Mouse (Mus musculus): Measurements from ENCODE around the gene Cpne9.
"Not testable (repeated sequence)": the region's sequence is repeated elsewhere in the genome, so short reads cannot be mapped to it uniquely, and the experiment has no call there.

Cpne9 gene

DNA sequence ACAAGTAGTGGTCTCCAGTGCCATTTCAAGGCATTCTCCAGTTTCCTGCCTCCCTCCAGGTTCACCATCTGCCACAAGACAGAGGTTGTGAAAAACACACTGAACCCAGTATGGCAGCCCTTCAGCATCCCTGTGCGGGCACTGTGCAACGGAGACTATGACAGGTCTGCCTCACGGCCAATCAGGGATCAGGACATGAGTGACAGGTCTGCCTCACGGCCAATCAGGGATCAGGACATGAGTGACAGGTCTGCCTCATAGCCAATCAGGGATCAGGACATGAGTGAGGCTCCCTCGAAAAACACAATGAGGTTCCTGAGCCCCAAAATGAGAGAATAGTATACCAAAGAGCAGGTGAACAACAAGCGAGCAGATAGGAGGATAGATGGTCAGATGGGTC lies 8.2 kb downstream of the Cpne9 start:
- DNase-seq (ENCODE audit: low spot score in 2 of 2): no peak

DNA sequence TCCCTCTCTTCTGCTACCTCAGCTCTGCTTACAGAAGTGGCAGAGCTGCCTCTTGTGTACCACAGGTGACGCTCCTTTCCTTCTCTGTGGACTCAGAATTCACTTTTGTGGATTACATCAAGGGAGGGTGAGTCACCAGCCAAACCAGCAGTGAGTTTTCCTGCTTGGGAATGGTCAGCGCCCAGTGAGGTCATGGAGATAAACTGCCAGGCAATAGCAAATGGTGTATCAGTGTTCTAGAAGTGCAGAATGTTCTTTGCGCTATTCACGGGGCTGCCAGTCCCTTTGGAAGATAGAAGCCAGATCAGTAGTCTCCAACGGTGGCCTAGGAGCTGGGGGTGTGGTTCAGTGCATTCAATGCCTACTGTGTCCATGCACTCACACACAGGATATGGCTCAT lies 10.8 kb downstream of the Cpne9 start:
- no peak for DNase-seq (ENCODE audit: low spot score in 2 of 2)

DNA sequence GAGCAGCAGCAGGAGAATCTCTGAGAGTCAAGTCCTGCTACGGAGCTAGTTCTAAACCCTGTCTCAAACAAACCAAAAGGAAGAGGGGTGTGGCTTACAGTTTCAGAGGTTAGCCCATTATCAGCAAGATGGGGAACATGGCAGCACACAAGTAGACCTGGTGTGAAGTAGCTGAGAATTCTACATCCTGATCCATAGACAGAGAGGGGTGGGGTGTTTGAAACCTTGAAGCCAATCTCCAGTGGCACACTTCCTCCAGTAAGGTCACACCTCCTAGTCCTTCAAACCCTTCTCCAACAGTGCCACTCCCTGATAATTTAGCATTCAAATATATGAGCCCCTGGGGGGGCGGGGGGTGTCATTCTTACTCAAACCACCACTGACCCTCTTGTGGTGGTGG lies 13.9 kb downstream of the Cpne9 start:
- DNase-seq (ENCODE audit: low spot score in 2 of 2): no peak

DNA sequence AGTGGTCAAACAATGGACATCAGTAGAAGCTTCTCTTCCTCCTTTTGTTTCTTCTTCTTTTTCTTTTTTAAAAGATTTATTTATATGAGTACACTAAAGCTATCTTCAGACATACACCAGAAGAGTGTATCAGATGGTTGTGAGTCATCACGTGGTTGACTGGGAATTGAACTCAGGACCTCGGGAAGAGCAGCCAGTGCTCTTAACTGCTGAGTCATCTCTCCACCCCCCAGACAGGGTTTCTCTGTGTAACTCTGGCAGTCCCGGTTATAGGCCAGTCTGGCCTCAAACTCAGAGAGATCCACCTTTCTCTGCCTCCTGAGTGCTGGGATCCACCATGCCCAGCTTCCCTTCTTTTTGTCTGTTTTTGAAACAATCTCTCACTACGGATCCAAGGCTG lies 14.5 kb downstream of the Cpne9 start:
- no peak for DNase-seq (ENCODE audit: low spot score in 2 of 2)

DNA sequence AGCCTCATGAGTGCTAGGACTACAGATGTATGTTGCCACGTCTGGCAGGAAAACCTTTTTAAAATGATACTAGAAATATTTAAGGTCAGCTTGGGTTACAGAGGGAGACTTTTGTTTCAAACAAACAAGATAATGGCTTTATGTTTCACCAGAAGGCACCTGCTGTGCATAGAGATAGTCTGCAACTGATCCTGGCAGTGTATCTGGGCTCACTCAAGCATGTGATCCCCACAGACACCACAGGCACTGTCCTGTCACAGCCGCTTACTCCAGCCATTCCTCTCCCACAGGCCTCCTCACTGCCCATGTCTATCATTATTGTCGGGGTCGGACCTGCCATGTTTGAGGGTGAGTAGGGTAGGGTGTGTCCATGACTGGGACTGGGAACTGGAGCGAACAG lies 19.2 kb downstream of the Cpne9 start:
- no peak for DNase-seq (ENCODE audit: low spot score in 2 of 2)

DNA sequence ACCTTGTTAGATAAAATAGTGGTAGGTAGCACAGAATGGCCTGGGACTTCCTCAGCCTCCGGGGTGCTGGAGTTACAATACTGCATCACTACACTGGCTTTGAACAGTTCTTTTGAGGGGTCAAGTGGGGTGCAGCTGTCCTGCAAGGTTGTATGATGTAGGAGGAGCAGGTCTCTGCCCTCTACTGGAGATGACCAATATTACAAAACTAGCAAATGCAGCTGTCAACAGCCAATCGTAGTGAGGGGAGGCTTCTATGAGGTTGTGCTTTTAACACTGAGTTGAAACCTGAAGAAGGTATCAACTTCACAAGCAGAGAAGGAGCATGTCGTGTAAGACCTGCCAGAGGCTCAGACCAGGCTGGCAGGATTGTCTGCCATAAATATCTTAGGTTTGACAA lies 20.2 kb downstream of the Cpne9 start:
- DNase-seq (ENCODE audit: low spot score in 2 of 2): no peak

DNA sequence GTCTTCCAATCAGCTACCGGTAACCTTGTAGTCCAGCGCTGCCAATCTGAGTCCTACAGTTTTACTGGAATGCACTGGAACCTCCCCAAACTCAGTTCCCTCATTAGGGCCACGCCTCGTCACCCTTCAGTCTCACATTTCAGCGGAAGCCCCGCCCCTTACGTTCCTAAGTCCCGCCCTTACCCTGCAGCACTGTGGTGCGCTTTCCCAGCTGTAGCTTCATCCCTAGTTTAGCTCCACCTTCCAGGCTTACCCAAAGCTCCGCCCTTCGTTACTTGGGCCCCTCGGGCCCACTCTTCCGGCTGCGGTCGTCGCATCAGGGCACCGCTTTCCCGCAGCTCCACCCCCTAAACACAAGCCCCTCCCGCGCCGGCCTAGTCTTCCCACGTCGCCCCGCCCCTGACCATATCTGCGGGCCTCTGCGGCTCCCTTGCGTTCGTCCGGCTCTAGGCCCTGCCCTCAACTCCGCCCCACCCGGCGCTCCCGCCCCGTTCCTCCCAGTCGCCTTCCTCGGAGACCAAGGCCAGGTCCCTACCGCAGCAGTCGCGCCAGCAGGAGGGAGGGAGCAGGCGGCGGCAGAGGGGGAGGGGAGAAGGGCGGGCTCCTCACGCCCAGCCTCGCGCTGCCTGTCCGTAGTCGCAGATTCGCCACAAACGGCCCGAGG lies 24.3 kb downstream of the Cpne9 start:
- DNase-seq (ENCODE audit: low spot score in 2 of 2): peak; percentile 98 to 99

DNA sequence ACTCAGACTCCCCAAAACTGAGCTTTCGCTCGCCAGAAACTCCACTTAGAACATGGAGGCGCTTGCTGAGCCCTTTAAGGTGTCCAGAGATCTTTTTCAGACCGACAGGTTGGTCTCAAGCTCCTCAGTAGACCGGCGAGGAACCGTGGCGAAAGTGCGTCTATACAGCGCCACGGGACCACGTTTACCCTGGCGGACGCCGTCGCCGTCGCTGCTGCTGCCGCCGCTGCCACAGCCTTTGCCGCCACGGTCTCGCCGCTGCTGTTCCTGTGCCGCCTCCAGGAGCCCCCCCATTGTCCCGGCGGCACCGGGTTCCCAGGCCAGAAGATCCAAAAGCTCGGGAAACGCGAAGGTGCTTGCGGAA lies 24.9 kb downstream of the Cpne9 start, which contains the start of gene Brpf1:
Brpf1 (plus strand) TSS at position 152 of the 364 bp plus-strand sequence.
- no peak for DNase-seq (ENCODE audit: low spot score in 2 of 2)

DNA sequence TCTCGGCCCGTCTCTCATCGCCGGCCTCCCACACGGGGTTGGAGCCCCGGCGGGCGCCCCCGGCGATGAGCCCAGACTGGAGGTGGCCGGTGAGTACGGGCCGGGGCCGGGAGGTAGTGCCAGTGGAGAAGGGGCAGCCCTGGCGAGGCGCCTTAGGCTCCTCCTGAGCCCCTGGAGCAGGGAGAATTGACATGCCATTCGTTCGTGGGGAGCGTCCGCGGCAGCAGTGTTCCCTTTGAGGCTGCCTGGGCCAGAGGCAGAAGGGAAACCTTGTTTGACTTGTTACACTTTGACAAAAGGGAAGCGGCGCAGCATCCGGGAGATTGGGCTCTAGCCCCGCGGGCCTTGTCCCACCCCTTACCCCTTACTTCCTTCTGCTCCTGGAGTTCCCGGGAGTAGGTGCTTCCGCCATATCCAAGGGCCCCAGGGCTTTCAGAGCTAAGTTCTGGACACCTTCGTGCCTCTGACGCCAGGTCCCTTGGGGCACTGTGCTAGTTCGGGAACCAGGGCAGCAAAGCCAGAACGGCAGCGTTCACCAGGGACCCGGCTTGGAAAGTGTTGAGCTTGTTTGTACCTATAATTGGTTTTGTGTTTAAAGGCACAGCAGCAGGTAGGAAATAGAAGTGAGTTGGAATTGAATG lies 25.5 kb downstream of the Cpne9 start:
- peak; percentile 26 to 49 for DNase-seq (ENCODE audit: low spot score in 2 of 2)

DNA sequence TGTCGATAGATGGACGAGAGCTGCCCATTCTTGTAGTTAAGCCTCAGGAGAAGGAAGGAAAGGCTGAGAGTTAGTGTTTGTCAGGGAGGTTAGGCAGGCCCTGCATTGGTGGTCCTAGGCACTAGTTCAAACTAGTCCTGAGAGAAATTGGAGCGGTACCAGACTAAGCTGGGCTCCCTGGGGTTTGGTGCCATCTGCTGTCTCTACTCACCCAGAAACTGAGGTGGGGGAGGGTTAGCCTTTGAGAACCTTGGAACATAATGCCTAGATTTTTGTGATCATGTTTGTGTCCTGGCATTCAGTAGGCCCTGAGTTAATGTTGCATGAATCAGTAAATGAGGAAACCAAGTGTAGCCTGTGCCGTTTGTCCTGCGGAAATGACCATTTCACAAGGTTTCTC lies 26.0 kb downstream of the Cpne9 start:
- peak in 1 of 2 experiments; percentile 36 for DNase-seq (ENCODE audit: low spot score in 2 of 2)

DNA sequence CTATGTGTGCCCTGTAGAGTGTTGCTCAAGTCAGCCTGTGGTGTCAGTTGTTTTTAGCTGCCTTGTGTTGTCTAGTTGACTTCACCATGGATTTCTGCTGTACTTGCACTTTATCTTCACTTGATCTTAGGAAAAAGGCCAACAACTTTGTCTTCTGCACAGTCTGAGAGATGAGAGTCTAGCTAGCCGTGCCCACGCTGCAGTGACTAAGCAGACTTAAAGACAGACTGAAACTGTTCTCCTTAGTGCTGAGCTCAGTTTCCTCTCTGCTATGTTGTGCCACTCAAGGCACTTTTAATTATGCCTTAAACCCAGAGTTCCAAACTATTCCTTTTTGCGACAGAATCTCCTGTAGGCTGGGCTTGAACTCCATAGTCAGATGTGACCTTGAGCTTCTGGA lies 33.9 kb downstream of the Cpne9 start:
- no peak for DNase-seq (ENCODE audit: low spot score in 2 of 2)

DNA sequence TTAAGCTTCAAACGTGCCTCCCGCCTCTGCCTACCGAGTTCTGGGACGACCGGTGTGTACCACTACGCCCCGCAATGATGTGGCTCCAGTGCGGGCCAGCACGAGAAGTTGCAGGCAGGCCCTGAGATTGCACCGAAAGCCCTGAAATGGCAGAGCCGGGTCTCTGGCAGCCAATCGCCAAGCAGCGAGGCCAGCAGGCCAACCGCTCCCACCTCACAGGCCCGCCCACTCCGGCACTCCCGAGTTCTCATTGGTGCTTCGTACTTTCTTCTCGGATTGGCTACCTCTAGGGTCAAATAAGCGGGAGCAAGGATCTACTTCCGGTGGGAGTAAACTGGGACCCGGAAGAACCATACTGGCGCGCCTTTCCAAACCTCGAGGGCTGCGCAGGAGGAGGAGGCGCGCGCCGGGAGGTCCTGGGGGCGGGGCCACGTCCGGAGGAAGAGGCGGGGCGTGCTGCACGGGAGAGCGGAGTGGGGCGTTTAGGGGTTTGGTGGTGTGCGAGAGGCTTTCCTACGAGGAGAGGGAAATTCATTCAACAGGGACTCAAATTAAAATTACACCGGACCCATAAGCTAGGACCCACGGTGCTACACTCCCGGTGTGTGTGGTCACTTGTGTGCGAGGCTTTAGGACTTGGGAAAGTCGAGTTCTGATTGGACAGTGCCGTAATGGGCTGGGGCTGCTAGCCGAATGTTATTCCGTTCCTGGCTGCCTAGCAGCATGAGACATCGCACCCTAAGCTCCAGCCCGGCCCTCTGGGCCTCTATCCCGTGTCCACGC lies 44.6 kb downstream of the Cpne9 start, which contains the start of gene Ogg1:
Ogg1 (plus strand) TSS at position 440 of the 783 bp plus-strand sequence.
- peak; percentile 98 to 99 for DNase-seq (ENCODE audit: low spot score in 2 of 2)

DNA sequence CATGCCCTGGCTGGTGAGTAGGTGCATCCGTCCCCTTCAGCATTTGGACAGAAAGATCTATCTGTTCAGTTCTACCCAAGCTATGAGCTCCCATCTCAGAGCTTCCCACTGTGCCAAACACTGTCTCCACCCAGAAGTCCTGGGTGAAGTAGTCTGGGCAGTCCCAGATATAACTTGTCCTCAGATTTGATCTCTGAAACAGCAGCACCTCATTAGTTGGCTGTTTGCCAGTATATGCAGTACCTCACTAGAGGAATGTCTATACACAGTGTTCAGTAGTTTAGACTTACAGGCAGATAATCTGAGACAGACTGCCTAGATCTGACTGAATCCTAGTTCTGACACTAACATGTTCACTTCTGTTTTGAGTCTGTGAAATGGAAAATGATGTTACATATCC lies 47.3 kb downstream of the Cpne9 start:
- no peak for DNase-seq (ENCODE audit: low spot score in 2 of 2)

DNA sequence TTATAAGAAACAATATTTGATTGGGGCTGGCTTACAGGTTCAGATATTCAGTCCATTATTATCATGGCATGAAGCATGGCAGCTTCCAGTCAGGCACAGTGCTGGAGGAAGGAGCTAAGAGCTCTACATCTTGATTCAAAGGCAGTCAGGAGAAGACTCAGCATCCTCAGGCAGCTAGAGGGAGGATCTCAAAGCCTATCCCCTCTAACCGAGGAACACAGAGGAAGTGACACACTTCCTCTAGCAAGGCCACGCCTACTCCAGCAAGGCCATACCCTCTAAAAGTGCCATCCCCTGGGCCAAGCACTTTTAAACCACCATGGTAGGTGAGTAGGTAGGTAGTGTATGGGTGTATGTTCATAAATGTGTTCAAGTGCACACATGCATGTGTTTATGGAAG lies 48.4 kb downstream of the Cpne9 start:
- DNase-seq (ENCODE audit: low spot score in 2 of 2): no peak

DNA sequence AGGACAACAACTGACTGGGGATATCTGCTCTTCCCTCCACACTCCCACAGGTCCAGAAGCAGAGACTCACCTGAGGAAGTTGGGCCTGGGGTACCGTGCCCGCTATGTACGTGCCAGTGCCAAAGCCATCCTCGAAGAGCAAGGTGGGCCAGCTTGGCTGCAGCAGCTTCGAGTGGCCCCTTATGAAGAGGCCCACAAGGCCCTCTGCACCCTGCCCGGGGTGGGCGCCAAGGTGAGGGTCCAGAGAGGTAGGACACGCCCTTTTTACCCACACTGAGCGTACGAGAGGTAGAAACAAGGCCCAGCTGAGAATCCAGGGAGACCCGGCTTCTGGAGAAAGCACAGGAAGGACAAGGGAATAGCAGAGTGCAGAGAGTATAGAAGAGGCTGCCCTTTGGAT lies 49.6 kb downstream of the Cpne9 start:
- DNase-seq (ENCODE audit: low spot score in 2 of 2): no peak

DNA sequence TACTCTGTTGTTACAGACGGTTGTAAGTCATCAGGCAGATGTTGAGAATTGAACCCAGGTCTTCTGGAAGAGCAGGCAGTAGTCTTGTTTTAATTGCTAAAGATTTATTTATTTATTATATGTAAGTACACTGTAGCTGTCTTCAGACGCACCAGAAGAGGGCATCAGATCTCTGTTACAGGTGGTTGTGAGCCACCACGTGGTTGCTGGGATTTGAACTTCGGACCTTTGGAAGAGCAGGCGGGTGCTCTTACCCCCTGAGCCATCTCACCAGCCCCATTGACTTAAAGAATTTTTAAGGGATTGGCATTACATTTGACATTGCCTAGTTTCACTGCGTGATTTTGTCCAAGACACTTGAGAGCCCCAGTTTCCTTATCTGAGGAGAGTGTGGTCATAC lies 50.6 kb downstream of the Cpne9 start:
- not testable (repeated sequence) for DNase-seq (ENCODE audit: low spot score in 2 of 2)

DNA sequence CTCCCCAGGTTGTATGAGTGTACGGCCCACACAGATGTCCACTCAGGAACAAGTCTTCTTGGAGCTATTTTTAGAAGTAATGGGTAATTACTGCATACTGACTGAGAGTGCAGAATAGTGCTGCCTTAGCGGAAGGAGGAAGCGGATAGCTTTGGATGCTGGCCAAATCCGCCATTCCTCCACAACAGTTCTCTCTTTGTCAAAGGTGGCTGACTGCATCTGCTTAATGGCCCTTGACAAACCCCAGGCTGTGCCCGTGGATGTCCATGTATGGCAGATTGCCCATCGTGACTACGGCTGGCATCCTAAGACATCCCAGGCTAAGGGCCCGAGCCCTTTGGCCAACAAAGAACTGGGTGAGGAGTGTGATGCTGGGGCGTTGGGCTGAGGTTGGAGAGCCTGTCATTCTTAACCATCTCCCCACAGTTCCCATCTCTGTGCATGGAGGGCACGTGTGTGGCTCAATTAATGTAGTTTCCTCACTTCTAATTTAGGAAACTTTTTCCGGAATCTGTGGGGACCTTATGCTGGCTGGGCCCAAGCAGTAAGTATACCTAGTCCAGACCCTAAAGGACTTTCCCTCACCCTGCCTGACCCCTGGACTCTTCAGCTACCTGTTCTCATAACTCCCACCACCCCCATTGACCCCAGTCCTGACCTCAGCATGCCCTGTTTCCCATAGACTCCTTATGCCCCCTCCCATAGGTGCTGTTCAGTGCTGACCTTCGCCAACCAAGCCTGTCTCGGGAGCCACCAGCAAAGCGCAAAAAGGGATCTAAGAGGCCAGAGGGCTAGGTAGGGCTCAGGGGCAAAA lies 51.2 kb downstream of the Cpne9 start:
- peak in 1 of 2 experiments; percentile 71 for DNase-seq (ENCODE audit: low spot score in 2 of 2)

DNA sequence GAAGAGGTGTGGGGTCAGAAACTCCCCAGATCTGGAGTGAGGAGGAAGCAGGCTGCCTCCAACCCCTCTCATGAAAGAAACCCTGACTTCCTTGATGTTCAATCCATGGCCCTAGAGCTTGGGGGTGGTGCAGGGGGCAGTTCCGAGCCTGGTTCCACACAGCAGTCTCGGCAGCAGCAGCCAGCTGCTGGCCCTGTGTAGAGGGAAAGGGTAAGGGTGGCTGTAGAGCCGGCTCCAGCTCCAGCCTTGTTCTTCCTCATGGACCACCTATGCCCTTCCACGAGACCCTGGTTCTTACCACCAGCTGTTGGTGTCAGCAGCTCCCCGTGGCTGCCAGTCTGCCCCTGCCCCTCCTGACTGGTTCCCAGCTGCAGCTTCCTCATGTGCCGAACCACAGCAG lies 52.1 kb downstream of the Cpne9 start:
- DNase-seq (ENCODE audit: low spot score in 2 of 2): no peak

DNA sequence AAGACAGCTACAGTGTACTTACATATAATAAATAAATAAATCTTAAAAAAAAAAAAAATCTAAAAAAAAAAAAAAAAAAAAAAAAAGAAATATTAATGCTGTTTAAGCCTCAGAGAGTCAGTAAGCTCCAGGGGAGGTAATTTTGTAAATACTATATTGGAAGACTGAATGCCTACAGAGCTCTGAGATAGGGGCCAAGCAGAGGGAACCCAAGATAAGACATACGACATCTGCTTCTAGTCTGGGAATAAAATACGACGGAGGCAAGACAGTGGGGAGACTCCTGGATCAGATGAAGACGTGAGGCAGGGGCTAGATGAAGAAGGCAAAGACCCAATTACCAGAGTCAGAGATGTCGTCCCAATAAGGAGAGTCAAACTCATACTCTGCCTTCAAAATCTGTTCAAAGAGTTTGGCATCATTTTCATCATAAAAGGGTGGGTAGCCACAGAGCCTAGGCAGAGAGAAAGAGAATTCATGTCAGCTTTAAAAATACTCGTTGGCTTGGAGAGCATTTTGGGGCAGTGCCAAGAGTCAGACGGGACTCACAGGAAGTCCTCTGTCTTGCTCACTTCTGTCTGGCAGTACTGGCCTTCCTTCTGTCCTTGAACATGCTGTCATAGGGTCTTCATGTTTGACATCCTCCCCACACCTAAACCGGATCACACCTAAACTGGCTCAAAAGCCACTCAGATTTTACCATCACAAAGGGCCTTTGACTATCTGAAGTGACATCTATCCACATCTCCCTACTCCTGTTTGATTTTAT lies 54.9 kb downstream of the Cpne9 start:
- no peak for DNase-seq (ENCODE audit: low spot score in 2 of 2)

DNA sequence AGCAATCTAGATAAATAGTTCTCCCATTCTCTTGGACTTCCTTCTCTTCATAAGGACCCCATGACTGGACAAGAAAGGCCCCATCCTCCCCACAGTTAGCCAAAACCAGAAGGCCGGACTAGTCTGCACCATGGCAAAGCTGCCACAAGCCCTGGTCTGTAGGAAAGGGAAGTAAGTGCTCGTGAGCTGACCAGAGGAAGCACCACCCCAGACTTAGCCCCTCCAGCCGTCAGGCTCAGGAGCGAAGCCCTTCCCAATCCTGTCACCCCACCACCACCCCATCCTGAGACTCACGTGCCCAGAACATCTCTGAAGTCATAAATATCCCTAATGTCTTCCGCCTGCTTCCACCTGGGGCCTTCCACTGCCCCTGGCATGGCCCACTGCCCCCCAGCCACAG lies 59.5 kb downstream of the Cpne9 start:
- DNase-seq (ENCODE audit: low spot score in 2 of 2): no peak

DNA sequence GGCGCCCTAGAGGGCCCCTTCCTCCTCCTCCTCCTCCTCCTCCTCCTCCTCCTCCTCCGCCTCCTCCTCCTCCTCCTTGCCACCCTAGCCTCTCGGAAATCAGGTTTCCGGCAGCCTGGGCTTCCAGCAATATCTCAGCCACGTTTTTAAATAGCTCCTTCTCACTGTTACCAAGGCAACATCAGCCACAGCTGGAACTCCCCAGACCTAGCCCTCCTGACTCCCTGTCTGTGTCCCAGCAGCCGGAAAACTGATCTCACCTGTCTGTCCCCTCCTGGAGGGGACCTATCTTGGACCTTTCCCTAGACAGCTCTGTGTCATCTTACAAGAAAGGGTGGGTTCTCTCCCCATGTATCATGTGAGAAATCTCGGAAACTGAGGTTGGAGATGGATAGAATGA lies 60.2 kb downstream of the Cpne9 start:
- no peak for DNase-seq (ENCODE audit: low spot score in 2 of 2)

Data from frontal cortex, postnatal 14 days (tissue).